Mouse (Mus musculus) stomach, embryonic 14.5 days (tissue): ENCODE measurements at regions not wholly inside any gene's neighbourhood (a gene's known extent, or its start where the extent isn't known, plus 50 kb on each side); places are given as distances from the start of the nearest gene placed in this dataset.

Experiments used
- ATAC-seq: fragments of 200-750 bp; cut with Nextera tagmentation; 2 replicates; pipeline ENCODE4 v1.8.0; 2017; ENCODE audit warnings: low read depth, moderate TSS enrichment; ENCODE audit not compliant: insufficient number of reproducible peaks, insufficient read depth, low FRiP score
- H3K27ac ChIP-seq: fragments of 300-500 bp; sonication (generic); 2 replicates; pipeline ENCODE4 v1.5.1; 2014; ENCODE audit warnings: mild to moderate bottlenecking, low read length, moderate library complexity, mixed read lengths
- H3K27me3 ChIP-seq: fragments of 300-500 bp; sonication (generic); 2 replicates; pipeline ENCODE4 v1.6.1; 2014; ENCODE audit warnings: low read length, control low read depth, mixed read lengths; ENCODE audit not compliant: control insufficient read depth, insufficient read depth
- H3K36me3 ChIP-seq: fragments of 300-500 bp; sonication (generic); 2 replicates; pipeline ENCODE4 v1.6.1; 2014; ENCODE audit warnings: mild to moderate bottlenecking, control low read depth, low read length, moderate library complexity, mixed read lengths; ENCODE audit not compliant: control insufficient read depth, insufficient read depth
- H3K4me1 ChIP-seq: fragments of 300-500 bp; sonication (generic); 2 replicates; pipeline ENCODE4 v1.6.1; 2014; ENCODE audit warnings: low read length, control low read depth, mixed read lengths; ENCODE audit not compliant: control insufficient read depth, insufficient read depth
- H3K4me2 ChIP-seq: fragments of 300-500 bp; sonication (generic); replicated peaks from 2 replicates; pipeline ENCODE4 v1.6.1; 2014; ENCODE audit warnings: low read depth, low read length, control low read depth
- H3K4me3 ChIP-seq: fragments of 300-500 bp; sonication (generic); 2 replicates; pipeline ENCODE4 v1.5.1; 2014; ENCODE audit warnings: low read depth, low read length, control low read depth
- H3K9ac ChIP-seq: fragments of 300-500 bp; sonication (generic); replicated peaks from 2 replicates; pipeline ENCODE4 v1.6.1; 2014; ENCODE audit warnings: low read depth, mild to moderate bottlenecking, control low read depth, low read length, moderate library complexity, mixed read lengths
- H3K9me3 ChIP-seq: fragments of 300-500 bp; sonication (generic); 2 replicates; pipeline ENCODE4 v1.6.1; 2016; ENCODE audit warnings: low read depth, low read length, control low read depth; ENCODE audit not compliant: control insufficient read depth
- WGBS: fragments of 180-500 bp; shearing (Covaris S2); extraction: QIAGEN DNeasy Blood & Tissue Kit; methylation state at CpG from one replicate; pipeline ENCODE4 v1.1.7; 2014; 5-methylcytosine and 5-hydroxymethylcytosine counted together

DNA sequence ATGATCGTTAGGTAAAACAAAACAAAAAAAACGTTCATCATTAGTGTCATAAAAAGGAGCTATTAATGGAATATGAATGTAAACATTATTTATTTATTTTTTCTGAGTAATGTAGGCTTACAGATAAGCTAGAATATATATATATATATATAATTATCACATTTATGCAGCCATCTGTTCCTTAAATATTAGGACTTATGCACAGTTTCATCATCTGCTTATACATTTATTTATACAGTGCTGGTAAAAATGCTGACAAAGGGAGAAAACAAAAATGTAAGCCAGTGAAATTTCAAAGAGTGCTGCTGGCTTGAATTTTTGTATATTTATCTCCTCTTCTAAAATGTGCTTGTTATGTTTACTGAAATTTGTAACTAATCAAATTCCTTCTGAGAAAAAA is 4841.7 kb upstream of the Gm7489 start:
- Histone ChIP-seq H3K4me2 (no peak overlapping the region), H3K36me3 (no peaks in the 10 kb centered on the region), H3K9ac (no peak overlapping the region), H3K9me3 (no peaks in the 10 kb centered on the region), H3K27ac (no peak overlapping the region), H3K27me3 (no peaks in the 10 kb centered on the region), H3K4me1 (no peaks in the 10 kb centered on the region), H3K4me3 (no peak overlapping the region)
- ATAC-seq: no peak
- 65% methylated on average over 2 of the region's 2 CpGs for WGBS

DNA sequence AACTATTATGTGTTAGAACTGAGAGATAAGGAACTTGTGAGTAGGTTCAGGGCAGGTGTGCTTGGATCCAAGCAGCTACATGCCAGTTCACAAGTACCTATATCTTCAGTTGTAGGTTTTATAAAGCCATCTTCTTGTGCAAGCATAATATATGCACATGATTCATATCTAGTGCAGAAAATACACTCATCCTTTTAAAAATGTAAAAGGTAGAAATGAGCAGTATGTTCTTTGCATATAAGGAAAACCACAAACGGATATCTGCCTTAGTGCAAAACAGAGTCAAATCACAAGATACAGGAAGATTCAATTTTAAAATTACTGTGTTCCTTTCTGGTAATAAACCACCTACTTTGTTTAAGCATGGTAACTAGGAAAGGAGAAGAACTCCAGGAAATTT is 4819.6 kb upstream of the Gm7489 start:
- H3K4me2 ChIP-seq: no peak overlapping the region
- no peaks in the 10 kb centered on the region for H3K27me3 ChIP-seq
- no peak for ATAC-seq
- H3K4me1 ChIP-seq: no peaks in the 10 kb centered on the region
- no peak overlapping the region for H3K9ac ChIP-seq
- H3K9me3 ChIP-seq: no peaks in the 10 kb centered on the region
- no peak overlapping the region for H3K4me3 ChIP-seq
- H3K36me3 ChIP-seq: no peaks in the 10 kb centered on the region
- no peak overlapping the region for H3K27ac ChIP-seq
- WGBS: 79% methylated on average over 1 of the region's 1 CpGs

DNA sequence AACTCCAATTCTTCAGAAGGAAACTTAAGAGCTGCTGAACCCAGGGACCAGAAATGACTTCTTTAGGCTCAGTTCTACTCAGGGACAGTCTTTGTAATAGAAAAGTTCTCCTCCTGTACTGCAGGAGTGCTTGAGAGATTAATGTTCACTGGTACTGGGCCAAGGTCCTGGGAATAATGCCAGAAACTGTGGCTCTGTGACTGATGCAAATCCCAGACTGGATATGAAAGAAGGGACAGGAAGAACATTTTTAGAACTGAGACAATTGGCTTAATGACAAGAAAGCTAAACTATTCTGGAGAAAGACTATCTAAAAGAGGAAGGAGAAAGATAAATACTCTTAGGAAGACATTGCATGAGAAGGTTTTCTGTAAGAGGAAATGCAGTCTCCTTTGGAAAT is 4818.8 kb upstream of the Gm7489 start:
- Histone ChIP-seq H3K27ac (no peak overlapping the region), H3K4me3 (no peak overlapping the region), H3K36me3 (no peaks in the 10 kb centered on the region), H3K9me3 (no peaks in the 10 kb centered on the region), H3K9ac (no peak overlapping the region), H3K4me2 (no peak overlapping the region), H3K4me1 (no peaks in the 10 kb centered on the region), H3K27me3 (no peaks in the 10 kb centered on the region)
- ATAC-seq: peak; percentile 74; the same call in 1 of the 2 replicates

- Histone ChIP-seq H3K36me3 (no peaks in the 10 kb centered on the region), H3K4me2 (no peak overlapping the region), H3K9ac (no peak overlapping the region), H3K4me3 (no peak overlapping the region), H3K27me3 (no peaks in the 10 kb centered on the region), H3K27ac (no peak overlapping the region), H3K4me1 (no peaks in the 10 kb centered on the region), H3K9me3 (no peaks in the 10 kb centered on the region)
- ATAC-seq: no peak
- WGBS: 36% methylated on average over 2 of the region's 2 CpGs
Measured at GRCm38 (mm10) chr15:49066367-49066766, 4818.3 kb upstream of the Gm7489 start.
